Mouse (Mus musculus) CH12.LX (cell line): ENCODE results near the gene Prkg1.

ENCODE experiments used
- CTCF ChIP-seq, 2 experiments: IDR thresholded peaks in 1 of 2; conservative IDR thresholded peaks in 1 of 2; 2 replicates each; pipeline ENCODE4 v1.5.1; 2011 to 2012; ENCODE audit warnings: low read depth in 2 of 2, low read length in 2 of 2, improper control_type of control experiment in 1 of 2, inconsistent platforms in 1 of 2, mild to moderate bottlenecking in 1 of 2, moderate library complexity in 1 of 2
- ETS1 ChIP-seq: conservative IDR thresholded peaks from 2 replicates; pipeline ENCODE4 v1.6.1; 2012; ENCODE audit warnings: low read depth, mild to moderate bottlenecking, inconsistent platforms, low read length, improper control_type of control experiment, moderate library complexity
- MEF2A ChIP-seq: IDR thresholded peaks from 2 replicates; pipeline ENCODE4 v1.6.1; 2014; ENCODE audit warnings: low read depth, mild to moderate bottlenecking, inconsistent platforms, low read length, improper control_type of control experiment, borderline replicate concordance
- POLR2A ChIP-seq: IDR thresholded peaks from 2 replicates; pipeline ENCODE4 v1.6.1; 2011; ENCODE audit warnings: low read depth, mild to moderate bottlenecking, improper control_type of control experiment, low read length
- UBTF ChIP-seq: IDR thresholded peaks from 2 replicates; pipeline ENCODE4 v1.6.1; 2012; ENCODE audit warnings: low read depth, mild to moderate bottlenecking, inconsistent platforms, low read length, improper control_type of control experiment, moderate library complexity

DNA sequence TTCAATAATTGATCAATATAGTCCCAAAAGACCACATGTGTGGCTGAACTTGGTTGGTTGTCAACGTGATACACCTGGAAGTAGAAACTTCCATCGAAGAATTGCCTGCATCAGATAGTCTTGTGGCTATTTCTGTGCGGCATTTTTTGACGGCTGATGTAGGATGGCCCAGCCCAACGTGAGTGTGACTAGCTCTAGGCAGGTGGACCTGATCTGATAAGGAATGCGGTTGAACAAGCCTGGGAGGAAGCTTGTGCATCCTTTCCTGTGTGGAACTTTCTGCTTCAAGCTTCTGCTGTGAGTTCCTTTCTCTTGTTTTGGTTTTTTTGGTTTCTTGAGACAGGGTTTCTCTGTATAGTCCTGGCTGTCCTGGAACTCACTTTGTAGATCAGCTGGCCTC is 660.1 kb downstream of the Prkg1 start:
- TF ChIP-seq POLR2A (no peak), CTCF (conservative IDR thresholded peaks at IDR 0.05 in 1 of 2, IDR thresholded peaks at IDR 0.05 in 1 of 2; ENCODE audit: low read depth in 2 of 2, low read length in 2 of 2) (no peak), UBTF (no peak), MEF2A (no peak), ETS1 (no peak)
